Mouse (Mus musculus) lung, postnatal 25 days (tissue): ENCODE data around the gene Rhbdf2.

ENCODE experiments used
- DNase-seq: peaks from one replicate; pipeline ENCODE4 v3.0.0; 2022; ENCODE audit warnings: low spot score

The Rhbdf2 gene

GRCm38 (mm10) chr11:116549273-116550038, 77.4 kb downstream of the Rhbdf2 start:
- DNase-seq, result no peak

- DNase-seq, result no peak
Measured at GRCm38 (mm10) chr11:116548780-116549179, 78.0 kb downstream of the Rhbdf2 start.
